Mouse (Mus musculus): ENCODE measurements at regions not wholly inside any gene's neighbourhood (a gene's known extent, or its start where the extent isn't known, plus 50 kb on each side); places are given as distances from the start of the nearest gene placed in this dataset.

- 61% methylated on average over 6 of the region's 6 CpGs for WGBS
- Histone ChIP-seq H3K27me3 (replicated peaks) (no peaks in the 10 kb centered on the region), H3K36me3 (no peaks in the 10 kb centered on the region), H3K9ac (no peak overlapping the region), H3K9me3 (replicated peaks) (no peaks in the 10 kb centered on the region), H3K4me1 (replicated peaks) (peaks cover 17% of the 10 kb centered on the region), H3K4me2 (no peak overlapping the region), H3K4me3 (no peak overlapping the region), H3K27ac (ENCODE audit: poor library complexity, severe bottlenecking) (no peak overlapping the region)
- ATAC-seq (ENCODE audit: insufficient number of reproducible peaks, low FRiP score): no peak
Observed at GRCm38 (mm10) chr12:70547199-70547598, 94.3 kb downstream of the Tmx1 start.

- H3K9me3 ChIP-seq (replicated peaks): no peaks in the 10 kb centered on the region
- no peak overlapping the region for H3K4me3 ChIP-seq
- H3K36me3 ChIP-seq: no peaks in the 10 kb centered on the region
- 74% methylated on average over 9 of the region's 9 CpGs for WGBS
- H3K4me1 ChIP-seq (replicated peaks): peaks cover 2% of the 10 kb centered on the region
- no peak overlapping the region for H3K27ac ChIP-seq (ENCODE audit: poor library complexity, severe bottlenecking)
- H3K27me3 ChIP-seq (replicated peaks): no peaks in the 10 kb centered on the region
- no peak overlapping the region for H3K4me2 ChIP-seq
- no peak for ATAC-seq (ENCODE audit: insufficient number of reproducible peaks, low FRiP score)
- H3K9ac ChIP-seq: no peak overlapping the region
Observed at GRCm38 (mm10) chr12:70549296-70549695, 96.4 kb downstream of the Tmx1 start.

GRCm38 (mm10) chr12:70553866-70554265 is 101.0 kb downstream of the Tmx1 start:
- H3K9ac ChIP-seq: no peak overlapping the region
- ATAC-seq (ENCODE audit: insufficient number of reproducible peaks, low FRiP score): no peak

GRCm38 (mm10) chr12:70554586-70554985 is 101.7 kb downstream of the Tmx1 start:
- H3K4me1 ChIP-seq (replicated peaks): peaks cover 27% of the 10 kb centered on the region
- no peaks in the 10 kb centered on the region for H3K9me3 ChIP-seq (replicated peaks)
- no peak overlapping the region for H3K4me3 ChIP-seq
- ATAC-seq (ENCODE audit: insufficient number of reproducible peaks, low FRiP score): no peak
- H3K9ac ChIP-seq: no peak overlapping the region
- H3K36me3 ChIP-seq: no peaks in the 10 kb centered on the region
- no peak overlapping the region for H3K4me2 ChIP-seq
- no peaks in the 10 kb centered on the region for H3K27me3 ChIP-seq (replicated peaks)
- WGBS: 70% methylated on average over 7 of the region's 7 CpGs
- no peak overlapping the region for H3K27ac ChIP-seq (ENCODE audit: poor library complexity, severe bottlenecking)

More at GRCm38 (mm10) chr12:70553866-70554265, 101.0 kb downstream of the Tmx1 start:
- H3K27me3 ChIP-seq (replicated peaks): no peaks in the 10 kb centered on the region
- no peak overlapping the region for H3K27ac ChIP-seq (ENCODE audit: poor library complexity, severe bottlenecking)
- peaks cover 27% of the 10 kb centered on the region for H3K4me1 ChIP-seq (replicated peaks)
- 89% methylated on average over 6 of the region's 6 CpGs for whole genome bisulfite sequencing
- no peak overlapping the region for H3K4me3 ChIP-seq
- H3K9me3 ChIP-seq (replicated peaks): no peaks in the 10 kb centered on the region
- H3K36me3 ChIP-seq: no peaks in the 10 kb centered on the region
- H3K4me2 ChIP-seq: no peak overlapping the region

- Histone ChIP-seq H3K9ac (no peak overlapping the region), H3K4me2 (no peak overlapping the region), H3K27me3 (replicated peaks) (no peaks in the 10 kb centered on the region), H3K9me3 (replicated peaks) (no peaks in the 10 kb centered on the region), H3K4me3 (no peak overlapping the region), H3K4me1 (replicated peaks) (peaks cover 27% of the 10 kb centered on the region), H3K27ac (ENCODE audit: poor library complexity, severe bottlenecking) (peak overlapping the region; percentile 24; the same call in 1 of the 2 replicates), H3K36me3 (no peaks in the 10 kb centered on the region)
- no peak for ATAC-seq (ENCODE audit: insufficient number of reproducible peaks, low FRiP score)
- 27% methylated on average over 3 of the region's 3 CpGs for WGBS
Observed at GRCm38 (mm10) chr12:70555723-70556122, 102.8 kb downstream of the Tmx1 start.

- Histone ChIP-seq H3K4me1 (replicated peaks) (peaks cover 27% of the 10 kb centered on the region), H3K27ac (ENCODE audit: poor library complexity, severe bottlenecking) (peak overlapping the region; percentile 66), H3K4me2 (peak overlapping the region; percentile 23), H3K9ac (no peak overlapping the region), H3K4me3 (no peak overlapping the region), H3K36me3 (no peaks in the 10 kb centered on the region), H3K27me3 (replicated peaks) (no peaks in the 10 kb centered on the region), H3K9me3 (replicated peaks) (no peaks in the 10 kb centered on the region)
- WGBS: 25% methylated on average over 6 of the region's 6 CpGs
- 0 out of 2 replicates have a peak, but pooled peaks have one; percentile 15 for ATAC-seq (ENCODE audit: insufficient number of reproducible peaks, low FRiP score)
Observed at GRCm38 (mm10) chr12:70556820-70557219, 103.9 kb downstream of the Tmx1 start.

- Histone ChIP-seq H3K27ac (ENCODE audit: poor library complexity, severe bottlenecking) (no peak overlapping the region), H3K9ac (no peak overlapping the region), H3K4me2 (no peak overlapping the region), H3K9me3 (replicated peaks) (no peaks in the 10 kb centered on the region), H3K27me3 (replicated peaks) (no peaks in the 10 kb centered on the region), H3K36me3 (no peaks in the 10 kb centered on the region), H3K4me1 (replicated peaks) (no peaks in the 10 kb centered on the region), H3K4me3 (no peak overlapping the region)
- WGBS: 78% methylated on average over 4 of the region's 4 CpGs
- ATAC-seq (ENCODE audit: insufficient number of reproducible peaks, low FRiP score): no peak
Observed at GRCm38 (mm10) chr12:70563446-70563845, 110.6 kb downstream of the Tmx1 start.

- no peaks in the 10 kb centered on the region for H3K36me3 ChIP-seq
- 67% methylated on average over 7 of the region's 7 CpGs for WGBS
- H3K9ac ChIP-seq: no peak overlapping the region
- H3K4me1 ChIP-seq (replicated peaks): peaks cover 4% of the 10 kb centered on the region; the same call in 1 of the 2 replicates
- no peak overlapping the region for H3K4me2 ChIP-seq
- no peaks in the 10 kb centered on the region for H3K9me3 ChIP-seq (replicated peaks)
- H3K27ac ChIP-seq (ENCODE audit: poor library complexity, severe bottlenecking): no peak overlapping the region
- H3K27me3 ChIP-seq (replicated peaks): no peaks in the 10 kb centered on the region
- no peak overlapping the region for H3K4me3 ChIP-seq
- no peak for ATAC-seq (ENCODE audit: insufficient number of reproducible peaks, low FRiP score)
Observed at GRCm38 (mm10) chr12:70575665-70576064, 122.8 kb downstream of the Tmx1 start.

- H3K27ac ChIP-seq (ENCODE audit: poor library complexity, severe bottlenecking): no peak overlapping the region
- 44% methylated on average over 4 of the region's 4 CpGs for WGBS
- H3K27me3 ChIP-seq (replicated peaks): no peaks in the 10 kb centered on the region
- no peak overlapping the region for H3K4me3 ChIP-seq
- H3K4me2 ChIP-seq: no peak overlapping the region
- peaks cover 2% of the 10 kb centered on the region for H3K9me3 ChIP-seq (replicated peaks)
- no peaks in the 10 kb centered on the region for H3K36me3 ChIP-seq
- peaks cover 4% of the 10 kb centered on the region; the same call in 1 of the 2 replicates for H3K4me1 ChIP-seq (replicated peaks)
- no peak overlapping the region for H3K9ac ChIP-seq
- no peak for ATAC-seq (ENCODE audit: insufficient number of reproducible peaks, low FRiP score)
Observed at GRCm38 (mm10) chr12:70577769-70578168, 124.9 kb downstream of the Tmx1 start.

GRCm38 (mm10) chr12:70579328-70579905 is 126.5 kb downstream of the Tmx1 start:
- no peak for ATAC-seq (ENCODE audit: insufficient number of reproducible peaks, low FRiP score)
- Histone ChIP-seq H3K27me3 (replicated peaks) (no peaks in the 10 kb centered on the region), H3K4me3 (no peak overlapping the region), H3K4me2 (no peak overlapping the region), H3K9me3 (replicated peaks) (peaks cover 5% of the 10 kb centered on the region), H3K9ac (no peak overlapping the region), H3K4me1 (replicated peaks) (peaks cover 4% of the 10 kb centered on the region; the same call in 1 of the 2 replicates), H3K36me3 (no peaks in the 10 kb centered on the region), H3K27ac (ENCODE audit: poor library complexity, severe bottlenecking) (no peak overlapping the region)
- WGBS: 80% methylated on average over 8 of the region's 8 CpGs

GRCm38 (mm10) chr12:70586181-70586580 is 133.3 kb downstream of the Tmx1 start:
- no peak overlapping the region for H3K27ac ChIP-seq (ENCODE audit: poor library complexity, severe bottlenecking)
- no peaks in the 10 kb centered on the region for H3K36me3 ChIP-seq
- WGBS: 44% methylated on average over 2 of the region's 2 CpGs
- H3K4me2 ChIP-seq: no peak overlapping the region
- no peak overlapping the region for H3K4me3 ChIP-seq
- 0 out of 2 replicates have a peak, but pooled peaks cover 9% of the 10 kb centered on the region for H3K4me1 ChIP-seq (replicated peaks)
- H3K9me3 ChIP-seq (replicated peaks): peaks cover 5% of the 10 kb centered on the region
- H3K27me3 ChIP-seq (replicated peaks): no peaks in the 10 kb centered on the region
- no peak for ATAC-seq (ENCODE audit: insufficient number of reproducible peaks, low FRiP score)
- no peak overlapping the region for H3K9ac ChIP-seq

- H3K4me2 ChIP-seq: no peak overlapping the region
- H3K27ac ChIP-seq (ENCODE audit: poor library complexity, severe bottlenecking): no peak overlapping the region
- 45% methylated on average over 3 of the region's 3 CpGs for WGBS
- no peak overlapping the region for H3K9ac ChIP-seq
- ATAC-seq (ENCODE audit: insufficient number of reproducible peaks, low FRiP score): no peak
- H3K27me3 ChIP-seq (replicated peaks): no peaks in the 10 kb centered on the region
- no peaks in the 10 kb centered on the region for H3K36me3 ChIP-seq
- H3K9me3 ChIP-seq (replicated peaks): no peaks in the 10 kb centered on the region
- H3K4me3 ChIP-seq: no peak overlapping the region
- H3K4me1 ChIP-seq (replicated peaks): 0 out of 2 replicates have a peak, but pooled peaks cover 9% of the 10 kb centered on the region
Observed at GRCm38 (mm10) chr12:70588234-70588633, 135.3 kb downstream of the Tmx1 start.

All from heart, embryonic 12.5 days (tissue).